Mouse (Mus musculus) E14TG2a.4 (cell line): ENCODE data around the gene Zbtb18.

Experiments used
- CTCF ChIP-seq: conservative IDR thresholded peaks from 2 replicates; pipeline ENCODE4 v1.5.1; 2014; ENCODE audit warnings: low read length
- NANOG ChIP-seq: IDR thresholded peaks from 2 replicates; pipeline ENCODE4 v1.6.1; 2014; ENCODE audit warnings: borderline replicate concordance, low read length, mixed read lengths
- POU5F1 ChIP-seq: IDR thresholded peaks from 2 replicates; pipeline ENCODE4 v1.6.1; 2014; ENCODE audit warnings: low read length, borderline replicate concordance

- TF ChIP-seq CTCF (no peak), NANOG (no peak), POU5F1 (no peak)
Measured at GRCm38 (mm10) chr1:177440981-177441491, 1.1 kb upstream of the Zbtb18 start.
